Mouse (Mus musculus): Measurements from ENCODE around the gene Cd3d. TPM values are rescaled to one million over a fixed set of nuclear protein-coding genes. Genes with fewer than 3 reads are reported as not detected.
A peak's percentile ranks its signal among the peaks of the same experiment; 100 is the strongest.

Gene Cd3d
- total and polyA plus RNA-seq, 3 experiments: not detected

GRCm38 (mm10) chr9:44985721-44986161 is 4.2 kb downstream of the Cd3d start:
- DNase-seq (ENCODE audit: low read depth, low spot score): no peak
- TF ChIP-seq ZKSCAN1 (IDR thresholded peaks at IDR 0.05; ENCODE audit: low read depth, low read length) (no peak), POLR2AphosphoS2 (IDR thresholded peaks at IDR 0.05; ENCODE audit: low read length) (no peak), NRF1 (IDR thresholded peaks at IDR 0.05; ENCODE audit: insufficient read depth, low read depth, low read length, poor library complexity, severe bottlenecking) (no peak), GATA1 (IDR thresholded peaks at IDR 0.05; ENCODE audit: low read depth, low read length) (no peak), TCF12 (IDR thresholded peaks at IDR 0.05; ENCODE audit: low read depth, low read length) (no peak), ZC3H11A (IDR thresholded peaks at IDR 0.05; ENCODE audit: low read depth, low read length) (no peak), CHD1 (IDR thresholded peaks at IDR 0.05; ENCODE audit: low read depth, low read length) (no peak), HCFC1 (IDR thresholded peaks at IDR 0.05; ENCODE audit: low read depth, low read length) (no peak), SIN3A (IDR thresholded peaks at IDR 0.05; ENCODE audit: low read length) (no peak), ZNF384 (IDR thresholded peaks at IDR 0.05; ENCODE audit: low read depth, low read length) (no peak), NELFE (IDR thresholded peaks at IDR 0.05; ENCODE audit: low read depth, low read length) (no peak), EP300 (IDR thresholded peaks at IDR 0.05; ENCODE audit: low read depth in 1 of 2, low read length in 2 of 2) (no peak; a peak in 1 of 4 replicates)
- H3K27ac ChIP-seq (ENCODE audit: control insufficient read depth, low read depth, low read length): peak overlapping the region; percentile 97
- H3K27me3 ChIP-seq (ENCODE audit: control insufficient read depth in 1 of 2, insufficient read depth in 2 of 2, low read length in 2 of 2): no peaks in the 10 kb centered on the region
- peak overlapping the region; percentile 57 to 64 for H3K4me3 ChIP-seq (ENCODE audit: control insufficient read depth in 1 of 2, insufficient read depth in 1 of 2, low read depth in 2 of 2, low read length in 2 of 2)
- H3K9ac ChIP-seq (ENCODE audit: control insufficient read depth, low read depth, low read length, poor library complexity, severe bottlenecking): peak overlapping the region; percentile 76
- peaks cover 0 to 23% of the 10 kb centered on the region in 2 experiments; a peak in 2 of 4 replicates for H3K36me3 ChIP-seq (ENCODE audit: control insufficient read depth in 1 of 2, insufficient read depth in 2 of 2, low read length in 2 of 2)
- no peaks in the 10 kb centered on the region for H3K79me2 ChIP-seq (ENCODE audit: control insufficient read depth, insufficient read depth, low read length, poor library complexity)
- peaks cover 12 to 28% of the 10 kb centered on the region in 2 experiments for H3K4me1 ChIP-seq (ENCODE audit: control insufficient read depth in 1 of 2, insufficient read depth in 2 of 2, low read length in 2 of 2)
- no peaks in the 10 kb centered on the region for H3K9me3 ChIP-seq (replicated peaks; ENCODE audit: insufficient read depth, low read length)

DNA sequence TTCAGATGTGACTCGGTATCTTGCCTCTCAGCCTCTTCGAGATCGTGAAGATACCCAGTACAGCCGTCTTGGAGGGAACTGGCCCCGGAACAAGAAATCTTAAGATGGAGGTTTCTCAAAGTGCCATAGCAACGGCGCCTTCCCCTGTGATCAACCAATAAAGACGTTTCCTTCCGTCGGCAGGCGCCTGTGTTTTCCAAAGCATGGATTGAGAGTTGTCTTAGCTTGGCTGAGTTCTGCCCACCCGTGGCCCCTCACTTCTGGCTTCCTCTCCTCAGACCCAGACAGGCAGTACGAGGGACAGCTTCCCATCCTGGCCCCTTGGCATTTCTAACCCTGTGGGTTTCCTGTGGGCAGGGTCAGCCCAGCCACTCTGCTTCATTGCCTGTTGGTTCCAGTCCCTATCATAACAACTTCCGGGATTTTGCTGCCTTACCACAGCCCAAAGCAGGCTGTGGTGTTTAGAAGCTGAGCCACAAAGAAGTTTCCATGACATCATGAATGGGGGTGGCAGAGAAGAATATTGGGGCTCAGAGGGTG is 4.7 kb downstream of the Cd3d start:
- peak; percentile 95 for DNase-seq (ENCODE audit: low read depth, low spot score)
- Histone ChIP-seq H3K27ac (ENCODE audit: control insufficient read depth, low read depth, low read length) (peak overlapping the region; percentile 97), H3K36me3 (ENCODE audit: control insufficient read depth in 1 of 2, insufficient read depth in 2 of 2, low read length in 2 of 2) (peaks cover 0 to 27% of the 10 kb centered on the region in 2 experiments; a peak in 2 of 4 replicates)
- TF ChIP-seq MEF2A (IDR thresholded peaks at IDR 0.05; ENCODE audit: extremely low read depth, insufficient replicate concordance, low read depth, low read length, poor library complexity, severe bottlenecking) (no peak), ELF1 (IDR thresholded peaks at IDR 0.05; ENCODE audit: low read depth, low read length) (peak; percentile 91), POLR2AphosphoS5 (IDR thresholded peaks at IDR 0.05; ENCODE audit: borderline replicate concordance, low read depth, low read length) (no peak), TAL1 (IDR thresholded peaks at IDR 0.05; ENCODE audit: low read length) (no peak), ZMIZ1 (IDR thresholded peaks at IDR 0.05; ENCODE audit: low read depth, low read length) (0 out of 2 replicates have a peak, but pooled peaks have one; percentile 58), SMC3 (IDR thresholded peaks at IDR 0.05; ENCODE audit: low read depth, low read length) (no peak), KAT2A (conservative IDR thresholded peaks at IDR 0.05; ENCODE audit: low read depth, low read length) (no peak), CTCF (IDR thresholded peaks at IDR 0.05 in 2 of 3, conservative IDR thresholded peaks at IDR 0.05 in 1 of 3; ENCODE audit: control insufficient read depth in 1 of 3, insufficient read depth in 1 of 3, low read depth in 2 of 3, low read length in 3 of 3, poor library complexity in 1 of 3, severe bottlenecking in 1 of 3) (no peak), MAZ (IDR thresholded peaks at IDR 0.05; ENCODE audit: low read depth, low read length) (0 out of 2 replicates have a peak, but pooled peaks have one; percentile 34), ZNF384 (IDR thresholded peaks at IDR 0.05; ENCODE audit: low read depth, low read length) (no peak), MAFK (IDR thresholded peaks at IDR 0.05; ENCODE audit: borderline replicate concordance, low read depth, low read length) (no peak), SIN3A (IDR thresholded peaks at IDR 0.05; ENCODE audit: low read length) (peak; percentile 85; the same call in 1 of the 2 replicates), TCF12 (IDR thresholded peaks at IDR 0.05; ENCODE audit: low read depth, low read length) (no peak; the same call in 1 of the 2 replicates), MYC (IDR thresholded peaks at IDR 0.05; ENCODE audit: low read depth, low read length) (no peak), TBP (IDR thresholded peaks at IDR 0.05; ENCODE audit: low read depth, low read length) (peak; percentile 57; the same call in 1 of the 2 replicates), BHLHE40 (IDR thresholded peaks at IDR 0.05; ENCODE audit: borderline replicate concordance, low read depth, low read length) (0 out of 2 replicates have a peak, but pooled peaks have one; percentile 37), MAX (IDR thresholded peaks at IDR 0.05; ENCODE audit: low read length) (peak; percentile 76), MXI1 (IDR thresholded peaks at IDR 0.05; ENCODE audit: low read depth, low read length) (peak; percentile 34), ETS1 (IDR thresholded peaks at IDR 0.05; ENCODE audit: low read depth, low read length) (peak; percentile 94), POLR2AphosphoS2 (IDR thresholded peaks at IDR 0.05; ENCODE audit: low read length) (no peak), USF2 (IDR thresholded peaks at IDR 0.05; ENCODE audit: borderline replicate concordance in 1 of 2, insufficient read depth in 1 of 2, low read depth in 1 of 2, low read length in 2 of 2) (no peak), MYB (IDR thresholded peaks at IDR 0.05; ENCODE audit: low read depth, low read length) (no peak)

More for the DNA sequence above, 4.7 kb downstream of the Cd3d start:
- Histone ChIP-seq H3K79me2 (ENCODE audit: control insufficient read depth, insufficient read depth, low read length, poor library complexity) (no peaks in the 10 kb centered on the region), H3K27me3 (ENCODE audit: control insufficient read depth in 1 of 2, insufficient read depth in 2 of 2, low read length in 2 of 2) (no peaks in the 10 kb centered on the region), H3K9me3 (replicated peaks; ENCODE audit: insufficient read depth, low read length) (no peaks in the 10 kb centered on the region), H3K9ac (ENCODE audit: control insufficient read depth, low read depth, low read length, poor library complexity, severe bottlenecking) (peak overlapping the region; percentile 76), H3K4me3 (ENCODE audit: control insufficient read depth in 1 of 2, insufficient read depth in 1 of 2, low read depth in 2 of 2, low read length in 2 of 2) (peak overlapping the region; percentile 57 to 64), H3K4me1 (ENCODE audit: control insufficient read depth in 1 of 2, insufficient read depth in 2 of 2, low read length in 2 of 2) (peaks cover 13 to 33% of the 10 kb centered on the region in 2 experiments)

Measured in MEL (cell line).